Mouse (Mus musculus) kidney, embryonic 15.5 days (tissue): ENCODE measurements around the gene Srsf5. TPM values are rescaled to one million over a fixed set of nuclear protein-coding genes. Genes with fewer than 3 reads are reported as not detected.

Source experiments
- ATAC-seq: fragments of 200-750 bp; cut with Nextera tagmentation; replicated peaks from 2 replicates; pipeline ENCODE4 v1.8.0; 2017; ENCODE audit warnings: moderate TSS enrichment; ENCODE audit not compliant: low FRiP score
- H3K27ac ChIP-seq: fragments of 300-500 bp; sonication (generic); 2 replicates; pipeline ENCODE4 v1.5.1; 2015; ENCODE audit warnings: mild to moderate bottlenecking, inconsistent platforms
- H3K27me3 ChIP-seq: fragments of 300-500 bp; sonication (generic); 2 replicates; pipeline ENCODE4 v1.6.1; 2015; ENCODE audit warnings: inconsistent platforms
- H3K36me3 ChIP-seq: fragments of 300-500 bp; sonication (generic); 2 replicates; pipeline ENCODE4 v1.6.1; 2015; ENCODE audit warnings: inconsistent platforms
- H3K4me1 ChIP-seq: fragments of 300-500 bp; sonication (generic); 2 replicates; pipeline ENCODE4 v1.6.1; 2015; ENCODE audit warnings: inconsistent platforms
- H3K4me2 ChIP-seq: fragments of 300-500 bp; sonication (generic); 2 replicates; pipeline ENCODE4 v1.6.1; 2015; ENCODE audit warnings: moderate library complexity, mild to moderate bottlenecking, inconsistent platforms
- H3K4me3 ChIP-seq: fragments of 300-500 bp; sonication (generic); replicated peaks from 2 replicates; pipeline ENCODE4 v1.5.1; 2015; ENCODE audit warnings: mild to moderate bottlenecking, inconsistent platforms
- H3K9ac ChIP-seq: fragments of 300-500 bp; sonication (generic); 2 replicates; pipeline ENCODE4 v1.6.1; 2015; ENCODE audit warnings: mild to moderate bottlenecking, inconsistent platforms
- H3K9me3 ChIP-seq: fragments of 300-500 bp; sonication (generic); replicated peaks from 2 replicates; pipeline ENCODE4 v1.6.1; 2016; ENCODE audit warnings: inconsistent platforms
- WGBS: fragments of 180-500 bp; shearing (Covaris S2); methylation state at CpG from one replicate; pipeline ENCODE4 v1.1.7; 2015; ENCODE audit warnings: mixed read lengths; 5-methylcytosine and 5-hydroxymethylcytosine counted together
- polyA plus RNA-seq: library from polyadenylated mRNA; unstranded; fragments of >200 nt; fragmentation: Nextera tagmentation; extraction: Ambion mirVana; gene quantifications from 2 replicates; pipeline ENCODE4 v1.2.1, GENCODE M21; 2015

The Srsf5 gene
- polyA plus RNA-seq, 1 experiment from 2014 or later: 593 TPM

GRCm38 (mm10) chr12:80982326-80982725, 37.0 kb downstream of the Srsf5 start:
- WGBS: 3% methylated on average over 7 of the region's 7 CpGs
- Histone ChIP-seq H3K27me3 (peaks cover 23% of the 10 kb centered on the region), H3K4me2 (no peak overlapping the region), H3K9me3 (no peaks in the 10 kb centered on the region), H3K4me3 (no peak overlapping the region), H3K36me3 (no peaks in the 10 kb centered on the region), H3K9ac (no peak overlapping the region), H3K27ac (no peak overlapping the region), H3K4me1 (no peaks in the 10 kb centered on the region)
- ATAC-seq: no peak

- ATAC-seq: no peak
- 64% methylated on average over 9 of the region's 9 CpGs for WGBS
- no peaks in the 10 kb centered on the region for H3K36me3 ChIP-seq
- no peak overlapping the region for H3K9ac ChIP-seq
- H3K27me3 ChIP-seq: peaks cover 23% of the 10 kb centered on the region
- H3K4me2 ChIP-seq: no peak overlapping the region
- no peaks in the 10 kb centered on the region for H3K9me3 ChIP-seq
- H3K27ac ChIP-seq: no peak overlapping the region
- no peaks in the 10 kb centered on the region for H3K4me1 ChIP-seq
- H3K4me3 ChIP-seq: no peak overlapping the region
These were observed 38.4 kb downstream of the Srsf5 start for GRCm38 (mm10) chr12:80983695-80984094.

- WGBS: 79% methylated on average over 4 of the region's 4 CpGs
- no peak for ATAC-seq
- H3K9ac ChIP-seq: no peak overlapping the region
- H3K9me3 ChIP-seq: no peaks in the 10 kb centered on the region
- no peak overlapping the region for H3K4me2 ChIP-seq
- no peak overlapping the region for H3K4me3 ChIP-seq
- H3K27ac ChIP-seq: no peak overlapping the region
- peaks cover 29% of the 10 kb centered on the region for H3K27me3 ChIP-seq
- H3K36me3 ChIP-seq: no peaks in the 10 kb centered on the region
- H3K4me1 ChIP-seq: no peaks in the 10 kb centered on the region
These were observed 41.3 kb downstream of the Srsf5 start for GRCm38 (mm10) chr12:80986628-80987027.

- H3K4me1 ChIP-seq: no peaks in the 10 kb centered on the region
- no peaks in the 10 kb centered on the region for H3K9me3 ChIP-seq
- H3K9ac ChIP-seq: no peak overlapping the region
- H3K4me2 ChIP-seq: no peak overlapping the region
- ATAC-seq: no peak
- no peaks in the 10 kb centered on the region for H3K36me3 ChIP-seq
- peaks cover 32% of the 10 kb centered on the region for H3K27me3 ChIP-seq
- 89% methylated on average over 3 of the region's 3 CpGs for WGBS
- H3K27ac ChIP-seq: no peak overlapping the region
- H3K4me3 ChIP-seq: no peak overlapping the region
These were observed 43.0 kb downstream of the Srsf5 start for GRCm38 (mm10) chr12:80988286-80988685.

- H3K36me3 ChIP-seq: no peaks in the 10 kb centered on the region
- no peak for ATAC-seq
- 81% methylated on average over 13 of the region's 13 CpGs for WGBS
These were observed 45.7 kb downstream of the Srsf5 start for GRCm38 (mm10) chr12:80990901-80991445.

GRCm38 (mm10) chr12:80991806-80992205, 46.5 kb downstream of the Srsf5 start:
- no peaks in the 10 kb centered on the region for H3K36me3 ChIP-seq
- H3K27ac ChIP-seq: no peak overlapping the region
- H3K4me3 ChIP-seq: no peak overlapping the region
- H3K27me3 ChIP-seq: peaks cover 29% of the 10 kb centered on the region
- 81% methylated on average over 10 of the region's 10 CpGs for WGBS
- no peaks in the 10 kb centered on the region for H3K9me3 ChIP-seq
- H3K4me2 ChIP-seq: no peak overlapping the region
- ATAC-seq: no peak
- H3K9ac ChIP-seq: no peak overlapping the region
- H3K4me1 ChIP-seq: no peaks in the 10 kb centered on the region

More at GRCm38 (mm10) chr12:80990901-80991445, 45.7 kb downstream of the Srsf5 start:
- H3K4me1 ChIP-seq: no peaks in the 10 kb centered on the region
- no peak overlapping the region for H3K4me2 ChIP-seq
- H3K27ac ChIP-seq: no peak overlapping the region
- H3K9ac ChIP-seq: no peak overlapping the region
- H3K4me3 ChIP-seq: no peak overlapping the region
- peaks cover 27% of the 10 kb centered on the region for H3K27me3 ChIP-seq
- H3K9me3 ChIP-seq: no peaks in the 10 kb centered on the region

- H3K9ac ChIP-seq: no peak overlapping the region
- WGBS: 84% methylated on average over 8 of the region's 8 CpGs
- H3K9me3 ChIP-seq: no peaks in the 10 kb centered on the region
- H3K4me2 ChIP-seq: no peak overlapping the region
- H3K36me3 ChIP-seq: no peaks in the 10 kb centered on the region
- H3K4me3 ChIP-seq: no peak overlapping the region
- H3K27me3 ChIP-seq: peaks cover 37% of the 10 kb centered on the region
- H3K4me1 ChIP-seq: no peaks in the 10 kb centered on the region
- no peak overlapping the region for H3K27ac ChIP-seq
- no peak for ATAC-seq
These were observed 47.3 kb downstream of the Srsf5 start for GRCm38 (mm10) chr12:80992540-80993122.

GRCm38 (mm10) chr12:80993773-80994172, 48.5 kb downstream of the Srsf5 start:
- no peak for ATAC-seq
- Histone ChIP-seq H3K27me3 (peaks cover 48% of the 10 kb centered on the region), H3K27ac (no peak overlapping the region), H3K9me3 (no peaks in the 10 kb centered on the region), H3K9ac (no peak overlapping the region), H3K4me1 (peaks cover 5% of the 10 kb centered on the region), H3K4me2 (no peak overlapping the region), H3K4me3 (no peak overlapping the region), H3K36me3 (no peaks in the 10 kb centered on the region)
- WGBS: 87% methylated on average over 1 of the region's 1 CpGs

GRCm38 (mm10) chr12:80995326-80995725, 50.0 kb downstream of the Srsf5 start:
- WGBS: 94% methylated on average over 4 of the region's 4 CpGs
- Histone ChIP-seq H3K27me3 (peaks cover 63% of the 10 kb centered on the region), H3K4me3 (no peak overlapping the region), H3K4me2 (no peak overlapping the region), H3K27ac (no peak overlapping the region), H3K36me3 (no peaks in the 10 kb centered on the region), H3K9me3 (no peaks in the 10 kb centered on the region), H3K9ac (no peak overlapping the region), H3K4me1 (peaks cover 8% of the 10 kb centered on the region)
- ATAC-seq: no peak

- Histone ChIP-seq H3K27me3 (peaks cover 73% of the 10 kb centered on the region), H3K4me2 (no peak overlapping the region), H3K9ac (no peak overlapping the region), H3K36me3 (no peaks in the 10 kb centered on the region), H3K4me3 (no peak overlapping the region), H3K27ac (no peak overlapping the region), H3K9me3 (no peaks in the 10 kb centered on the region), H3K4me1 (peaks cover 8% of the 10 kb centered on the region)
- WGBS: 39% methylated on average over 4 of the region's 4 CpGs
- no peak for ATAC-seq
These were observed 52.3 kb downstream of the Srsf5 start for GRCm38 (mm10) chr12:80997652-80998051.

GRCm38 (mm10) chr12:80998528-80999221, 53.4 kb downstream of the Srsf5 start:
- H3K27me3 ChIP-seq: peaks cover 77% of the 10 kb centered on the region
- H3K27ac ChIP-seq: no peak overlapping the region
- peaks cover 8% of the 10 kb centered on the region for H3K4me1 ChIP-seq
- no peaks in the 10 kb centered on the region for H3K36me3 ChIP-seq
- H3K9me3 ChIP-seq: no peaks in the 10 kb centered on the region
- WGBS: 6% methylated on average over 33 of the region's 33 CpGs
- H3K4me3 ChIP-seq: peak overlapping the region; percentile 20; the same call in 1 of the 2 replicates
- peak overlapping the region; percentile 49 for H3K4me2 ChIP-seq
- no peak for ATAC-seq
- no peak overlapping the region for H3K9ac ChIP-seq
